Mouse (Mus musculus) MEL-GATA-1-ER (cell line): ENCODE measurements at regions not wholly inside any gene's neighbourhood (a gene's known extent, or its start where the extent isn't known, plus 50 kb on each side); places are given as distances from the start of the nearest gene placed in this dataset.

ENCODE experiments used
- DNase-seq: peaks from one replicate; pipeline ENCODE4 v3.0.0-alpha.2; 2012; ENCODE audit warnings: low read depth; ENCODE audit errors: extremely low read depth

GRCm38 (mm10) chr11:22684576-22684975 is 172.7 kb downstream of the Tmem17 start:
- DNase-seq = no peak

- DNase-seq = no peak
Observed at GRCm38 (mm10) chr11:22690829-22691228, 169.9 kb downstream of the B3gnt2 start.

- DNase-seq = no peak
Observed at GRCm38 (mm10) chr11:22692281-22692857, 168.4 kb downstream of the B3gnt2 start.

- DNase-seq = no peak
Observed at GRCm38 (mm10) chr11:22692941-22693341, 167.8 kb downstream of the B3gnt2 start.

GRCm38 (mm10) chr11:22693376-22693775 is 167.4 kb downstream of the B3gnt2 start:
- DNase-seq = no peak

- no peak for DNase-seq
Observed at GRCm38 (mm10) chr11:22693984-22694383, 166.8 kb downstream of the B3gnt2 start.

GRCm38 (mm10) chr11:22694829-22695228 is 165.9 kb downstream of the B3gnt2 start:
- no peak for DNase-seq

DNA sequence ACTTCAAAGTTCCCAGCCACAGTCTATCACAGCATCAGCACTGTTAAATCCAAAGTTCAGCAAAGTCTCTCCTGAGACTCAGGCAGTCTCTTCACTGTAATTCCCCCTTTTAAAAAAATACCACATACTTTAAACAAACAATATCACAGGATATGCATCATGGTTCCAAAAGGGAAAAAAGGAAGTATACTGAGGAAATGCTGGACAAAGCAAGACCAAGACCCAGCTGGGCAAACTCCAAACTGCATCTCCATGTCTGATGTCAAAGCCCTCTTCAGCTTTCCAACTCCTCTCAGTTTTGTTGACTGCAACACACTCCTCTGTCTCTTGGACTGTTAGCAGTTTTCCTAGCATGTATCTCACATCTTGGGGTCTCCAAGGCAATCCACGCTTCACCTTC is 165.5 kb downstream of the B3gnt2 start:
- DNase-seq = no peak

DNA sequence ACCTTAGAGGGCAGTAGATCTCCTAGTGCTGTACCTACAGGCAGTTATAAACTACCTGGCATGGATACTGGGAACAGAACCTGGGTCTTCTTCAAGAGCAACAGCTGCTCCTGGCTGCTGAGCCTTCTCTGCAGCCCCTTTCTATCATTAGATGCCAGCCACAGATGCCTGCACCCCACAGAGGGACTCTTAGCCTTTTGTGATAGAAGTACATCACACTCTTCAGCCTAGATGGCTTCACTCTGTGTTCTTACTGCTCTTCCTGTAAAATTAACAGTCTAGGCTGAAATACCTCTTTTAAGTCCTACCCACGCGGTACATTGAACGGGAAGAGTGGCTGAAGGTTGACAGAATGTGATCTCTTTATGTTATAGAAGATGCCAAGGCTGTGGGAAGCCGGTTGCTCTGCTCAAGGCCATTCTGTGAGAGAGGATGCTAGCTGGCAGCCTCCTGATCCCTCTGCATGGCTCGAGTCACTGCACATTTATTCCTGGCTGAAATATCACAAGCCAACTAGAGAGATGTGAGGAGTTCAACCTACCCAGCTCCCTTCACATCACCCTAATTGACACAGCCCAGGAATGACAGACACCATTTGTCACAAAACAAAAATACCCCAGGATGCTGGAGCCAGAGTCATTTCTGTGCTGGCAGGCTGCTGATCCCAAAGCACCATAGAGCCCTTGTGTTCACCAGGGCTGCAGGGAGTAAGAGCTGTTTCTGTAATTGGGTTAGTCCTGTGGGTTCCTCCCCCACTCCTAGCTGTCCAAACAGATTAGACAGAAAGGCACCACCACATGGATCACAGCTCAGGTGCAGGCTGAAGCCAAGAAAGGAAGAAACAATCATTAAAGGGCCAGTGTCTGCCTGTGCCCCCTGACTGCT is 162.5 kb downstream of the B3gnt2 start:
- DNase-seq = no peak

- no peak for DNase-seq
Observed at GRCm38 (mm10) chr11:22706082-22706481, 154.7 kb downstream of the B3gnt2 start.
